Mouse (Mus musculus): ENCODE measurements at regions not wholly inside any gene's neighbourhood (a gene's known extent, or its start where the extent isn't known, plus 50 kb on each side); places are given as distances from the start of the nearest gene placed in this dataset.

DNA sequence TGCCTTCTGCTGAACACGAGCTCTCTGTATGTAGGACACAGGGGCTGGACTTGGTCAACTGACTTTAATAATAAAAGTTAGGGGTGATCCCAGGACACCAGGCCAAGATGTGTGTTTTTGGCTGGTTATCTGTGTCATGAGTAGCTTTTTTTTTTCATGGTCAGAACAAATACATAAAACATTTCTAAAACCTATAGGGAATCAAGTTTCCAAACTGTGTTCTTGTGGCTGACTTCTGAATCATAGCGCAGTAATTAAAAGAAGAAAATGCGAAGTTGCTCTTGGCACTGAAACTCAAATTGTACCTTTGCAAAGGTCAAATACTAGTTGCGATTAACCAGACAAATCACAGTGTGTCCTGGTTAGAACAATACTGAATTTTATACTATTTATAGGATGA is 189.5 kb upstream of the Maf start:
- TF ChIP-seq ZC3H11A (IDR thresholded peaks at IDR 0.05; ENCODE audit: borderline replicate concordance, low read depth, low read length) (no peak), HCFC1 (IDR thresholded peaks at IDR 0.05; ENCODE audit: borderline replicate concordance, insufficient read depth, low read length) (no peak)

All from ES-E14 (cell line).